Mouse (Mus musculus) ovary, postnatal 36 days (tissue): ENCODE measurements around the gene Ubxn1.

Source experiments
- DNase-seq: peaks from one replicate; pipeline ENCODE4 v3.0.0; 2022; ENCODE audit warnings: low spot score, mixed read lengths

Gene Ubxn1

DNA sequence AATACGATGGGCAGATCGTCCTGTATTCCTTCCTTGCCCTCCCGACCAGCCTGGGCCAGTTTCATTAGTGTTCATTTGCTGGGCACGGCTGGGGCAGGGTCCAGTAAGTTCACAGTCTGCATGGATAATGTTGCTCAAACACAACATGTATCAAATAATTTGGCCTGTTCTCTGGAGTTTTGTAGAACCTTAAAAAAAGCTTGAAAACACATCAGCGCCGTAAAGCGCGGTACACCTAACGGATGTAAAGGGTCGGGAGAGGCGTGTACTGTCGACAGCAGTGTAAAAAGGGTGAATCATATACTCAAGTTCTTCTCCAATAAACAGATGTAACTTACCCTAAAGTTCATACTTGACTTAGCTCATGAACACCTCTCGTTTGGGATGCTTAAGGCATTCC is 27.3 kb downstream of the Ubxn1 start:
- no peak for DNase-seq

DNA sequence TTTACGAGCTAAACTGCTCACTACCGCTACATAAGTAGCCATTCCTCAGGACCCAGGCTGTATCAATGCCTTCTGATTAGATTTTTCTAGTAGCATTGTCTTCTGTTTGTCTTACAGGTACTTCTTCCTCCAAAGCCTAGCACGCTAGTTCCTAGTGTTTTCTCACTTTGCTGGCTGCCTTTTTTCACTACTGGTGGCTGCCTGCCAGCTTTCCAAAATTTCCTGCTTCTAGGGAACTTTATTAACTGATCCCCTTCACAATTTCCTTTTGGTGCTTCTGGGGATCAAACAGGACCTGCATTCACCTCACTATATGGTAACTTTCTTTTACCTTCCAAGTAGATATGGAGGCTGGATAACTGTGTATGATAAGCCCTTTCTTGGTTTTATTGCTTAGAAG is 27.8 kb downstream of the Ubxn1 start:
- no peak for DNase-seq

DNA sequence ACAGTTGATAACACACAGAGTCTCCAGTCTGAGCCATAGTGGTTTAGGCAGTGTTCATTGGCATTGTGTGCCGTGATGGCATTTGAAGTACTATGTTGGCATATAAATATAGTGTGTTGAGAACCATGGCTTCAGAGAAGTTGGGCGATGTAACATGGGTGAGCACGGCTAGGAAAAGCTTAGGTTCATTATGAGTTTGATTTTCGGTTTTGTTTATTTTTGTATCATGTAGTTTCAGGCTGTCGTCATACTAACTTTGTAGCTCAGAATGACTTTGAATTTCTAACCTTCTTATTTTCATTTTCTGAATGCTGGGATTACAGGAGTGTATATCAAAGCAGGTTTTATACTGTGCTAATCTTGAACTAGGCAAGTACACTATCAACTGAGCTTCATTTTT is 32.1 kb downstream of the Ubxn1 start:
- no peak for DNase-seq

DNA sequence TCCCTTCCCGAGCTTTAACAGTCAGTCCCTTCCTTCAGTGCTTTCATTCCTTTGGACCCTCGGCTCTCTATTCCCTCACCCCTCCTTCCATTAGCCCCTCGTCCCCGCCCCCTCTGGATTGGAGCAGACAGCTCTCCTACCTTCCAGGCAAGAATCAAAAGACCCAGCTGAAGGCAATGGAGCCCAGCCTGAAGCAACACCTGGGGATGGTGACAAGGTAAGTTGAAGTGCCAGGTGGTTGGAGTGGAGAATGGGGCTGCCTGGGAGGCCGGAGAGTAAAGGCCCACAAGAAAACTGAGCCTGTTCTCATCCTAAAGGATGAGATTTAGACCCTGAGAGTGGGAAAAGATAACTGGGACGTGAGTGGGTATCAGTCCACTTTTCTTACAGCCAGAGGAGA is 37.2 kb downstream of the Ubxn1 start:
- no peak for DNase-seq

DNA sequence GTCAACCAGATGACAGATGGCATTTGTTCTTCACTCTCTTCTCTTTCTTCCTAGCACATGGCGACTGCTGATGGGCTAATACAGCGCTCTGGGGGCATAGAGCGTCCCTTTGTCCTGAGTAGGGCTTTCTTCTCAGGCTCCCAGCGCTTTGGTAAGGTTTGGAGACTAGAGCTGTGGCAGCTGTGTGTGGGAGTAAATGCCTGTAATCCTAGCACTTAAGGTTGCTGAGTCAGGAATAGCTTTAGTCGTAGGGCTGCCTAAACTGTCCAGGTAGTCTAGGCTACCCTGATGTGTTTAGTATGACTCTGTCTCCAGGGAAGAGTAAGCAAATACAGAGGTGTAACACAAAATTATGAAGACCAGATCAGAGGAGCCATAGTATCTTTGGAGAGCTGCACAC is 40.5 kb downstream of the Ubxn1 start:
- no peak for DNase-seq

DNA sequence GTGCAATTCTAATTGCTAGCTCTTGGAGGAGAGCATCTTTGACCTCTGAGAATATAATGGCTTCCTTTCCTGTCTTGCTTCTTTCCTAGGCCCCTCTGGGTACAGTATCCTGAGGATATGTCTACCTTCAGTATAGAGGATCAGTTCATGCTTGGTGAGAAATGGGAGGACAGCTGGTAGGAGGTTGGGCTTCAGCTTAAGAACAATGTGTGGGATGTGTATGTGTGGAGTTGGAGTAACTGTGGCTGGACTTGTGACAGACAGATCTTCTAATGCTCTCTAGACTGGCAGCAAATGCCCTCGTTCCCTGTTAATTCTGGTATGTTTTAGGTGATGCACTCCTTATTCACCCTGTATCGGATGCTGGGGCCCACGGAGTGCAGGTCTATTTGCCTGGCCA is 42.9 kb downstream of the Ubxn1 start:
- DNase-seq, result no peak

DNA sequence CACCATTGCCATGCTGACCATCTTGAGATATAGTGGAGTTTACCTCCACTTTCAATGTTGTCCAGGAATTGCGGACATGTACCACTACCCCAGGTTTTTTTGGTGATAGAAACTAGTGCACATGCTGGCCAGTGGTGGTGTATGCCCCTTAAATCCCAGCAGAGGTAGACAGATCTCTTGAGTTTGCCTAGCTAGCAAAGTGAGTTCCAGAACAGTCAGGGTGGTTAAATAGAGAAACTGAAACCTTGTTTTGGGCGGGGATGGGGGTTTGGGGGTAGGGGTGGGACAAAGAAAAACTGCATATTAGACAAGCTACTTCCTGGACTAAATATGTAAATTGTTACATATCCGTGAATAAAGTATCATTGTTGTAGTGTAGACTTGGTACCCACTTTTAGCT is 47.7 kb downstream of the Ubxn1 start:
- DNase-seq, result no peak

DNA sequence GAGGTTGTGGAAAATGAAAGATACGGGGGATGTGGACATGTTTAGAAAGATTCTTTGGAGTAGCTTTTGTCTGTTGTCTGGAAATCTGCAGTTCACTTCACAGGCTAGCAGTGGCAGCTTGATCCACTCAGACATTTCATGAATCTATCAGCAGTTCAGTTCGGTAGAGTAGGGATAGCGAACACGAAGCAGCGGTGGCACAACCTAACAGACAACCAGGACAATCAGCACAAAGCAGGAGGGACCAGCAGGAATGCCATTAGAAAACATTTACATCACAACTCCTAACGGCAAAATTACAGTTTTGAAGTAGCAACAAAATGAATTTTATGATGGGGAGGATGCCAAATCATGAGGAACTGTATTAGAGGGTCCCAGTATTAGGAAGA is 48.4 kb downstream of the Ubxn1 start:
- DNase-seq, result no peak

DNA sequence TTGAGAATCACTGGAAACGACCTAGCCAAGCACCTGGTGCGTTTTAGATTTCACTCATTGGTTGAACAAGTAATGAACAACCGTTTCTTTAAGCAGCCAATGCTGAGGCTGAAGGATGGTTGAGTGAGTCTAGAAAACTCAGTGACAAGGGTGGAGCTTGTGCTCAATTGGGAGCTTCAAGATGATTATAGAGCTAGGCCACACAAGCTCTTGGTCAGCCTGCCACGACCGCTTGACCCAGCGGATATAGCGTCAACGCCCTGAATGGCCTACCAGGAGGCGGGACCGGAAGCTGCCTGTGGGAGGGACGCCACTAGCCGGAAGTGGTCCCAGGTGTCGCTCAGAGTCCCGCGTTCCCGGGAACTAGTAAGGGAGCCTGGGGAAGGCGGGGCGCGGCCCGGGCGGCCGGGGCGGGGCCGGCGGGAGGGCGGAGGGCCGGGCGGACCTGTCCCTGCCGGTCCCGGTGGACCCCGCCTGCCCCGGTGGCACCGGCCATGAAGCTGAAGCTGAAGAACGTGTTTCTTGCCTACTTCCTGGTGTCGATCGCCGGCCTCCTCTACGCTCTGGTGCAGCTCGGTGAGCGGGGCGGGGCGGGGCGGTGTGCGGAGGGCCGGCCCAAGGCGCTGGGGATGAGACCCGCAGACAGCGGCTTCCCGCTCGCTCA is 48.9 kb downstream of the Ubxn1 start, which contains the start of gene B3gat3:
TSS of gene B3gat3 (plus strand) at position 302 of the 664 bp plus-strand sequence.
- DNase-seq, result peak; percentile 94

DNA sequence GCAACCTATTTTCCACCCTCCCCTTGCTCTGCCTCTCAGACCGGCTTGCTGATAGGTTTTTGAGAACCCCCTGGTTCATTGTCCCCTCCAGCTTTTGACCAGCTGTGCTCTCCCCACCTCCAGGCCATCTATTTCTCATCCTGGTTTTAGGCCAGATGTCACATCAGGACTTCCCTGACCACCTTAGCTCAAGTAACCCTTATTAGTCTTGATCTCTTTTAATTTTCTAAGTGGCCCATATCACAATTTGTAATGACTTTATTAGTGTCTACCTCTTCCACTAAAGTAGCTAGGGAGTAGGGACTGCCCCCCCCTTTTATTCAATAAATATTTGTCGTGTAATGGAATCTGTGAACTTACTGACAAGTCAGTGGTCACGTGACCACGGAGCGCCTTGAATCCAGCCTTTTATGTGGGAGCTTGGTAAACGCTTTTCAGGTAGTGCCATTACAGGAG is 49.6 kb downstream of the Ubxn1 start:
- no peak for DNase-seq

DNA sequence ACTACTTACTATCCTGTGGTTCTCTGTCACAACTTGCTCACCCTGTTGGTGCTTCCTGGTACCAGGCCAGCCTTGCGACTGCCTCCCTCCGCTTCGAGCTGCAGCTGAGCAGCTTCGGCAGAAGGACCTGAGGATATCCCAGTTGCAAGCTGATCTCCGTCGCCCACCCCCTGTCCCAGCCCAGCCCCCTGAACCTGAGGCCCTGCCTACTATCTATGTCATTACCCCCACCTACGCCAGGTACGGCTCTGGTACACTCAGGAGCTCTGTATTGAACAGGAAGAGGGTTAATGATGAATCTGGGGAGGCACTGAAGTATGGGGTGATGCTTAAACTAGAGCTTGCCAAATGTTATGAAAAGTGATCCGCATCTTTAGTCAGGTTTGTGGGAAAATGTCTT is 50.4 kb downstream of the Ubxn1 start:
- DNase-seq, result no peak
